Mouse (Mus musculus) MEL (cell line): ENCODE data around the gene Hoxb9. TPM values are rescaled to one million over a fixed set of nuclear protein-coding genes. Genes with fewer than 3 reads are reported as not detected.
A peak's percentile ranks its signal among the peaks of the same experiment; 100 is the strongest.

Source experiments
- DNase-seq: peaks from one replicate; pipeline ENCODE4 v3.0.0; 2011; ENCODE audit warnings: low read depth, low spot score
- H3K27ac ChIP-seq: 2 replicates; pipeline ENCODE4 v1.5.1; 2012; ENCODE audit warnings: low read depth, mild to moderate bottlenecking, control low read depth, low read length, moderate library complexity; ENCODE audit not compliant: control insufficient read depth
- H3K27me3 ChIP-seq, 2 experiments: fragments of 150-350 bp in 1 of 2; sonication (generic) in 1 of 2; 2 replicates each; pipeline ENCODE4 v1.6.1; 2012; ENCODE audit warnings: low read length in 2 of 2, mild to moderate bottlenecking in 2 of 2, improper control_type of control experiment in 1 of 2, moderate library complexity in 1 of 2; ENCODE audit not compliant: insufficient read depth in 2 of 2, control insufficient read depth in 1 of 2
- H3K36me3 ChIP-seq, 2 experiments: 2 replicates each; pipeline ENCODE4 v1.6.1; 2012 to 2014; ENCODE audit warnings: low read length in 2 of 2, improper control_type of control experiment in 1 of 2, inconsistent platforms in 1 of 2, mild to moderate bottlenecking in 1 of 2; ENCODE audit not compliant: insufficient read depth in 2 of 2, control insufficient read depth in 1 of 2
- H3K4me1 ChIP-seq, 2 experiments: fragments of 150-350 bp in 1 of 2; sonication (generic) in 1 of 2; 2 replicates each; pipeline ENCODE4 v1.6.1; 2012; ENCODE audit warnings: low read length in 2 of 2, improper control_type of control experiment in 1 of 2, mild to moderate bottlenecking in 1 of 2; ENCODE audit not compliant: insufficient read depth in 2 of 2, control insufficient read depth in 1 of 2
- H3K4me3 ChIP-seq, 2 experiments: fragments of 150-350 bp in 1 of 2; sonication (generic) in 1 of 2; 2 replicates each; pipeline ENCODE4 v1.5.1; 2012; ENCODE audit warnings: low read depth in 2 of 2, low read length in 2 of 2, mild to moderate bottlenecking in 2 of 2, moderate library complexity in 2 of 2, control low read depth in 1 of 2, improper control_type of control experiment in 1 of 2; ENCODE audit not compliant: control insufficient read depth in 1 of 2, insufficient read depth in 1 of 2
- H3K79me2 ChIP-seq: 2 replicates; pipeline ENCODE4 v1.6.1; 2012; ENCODE audit warnings: mild to moderate bottlenecking, low read length, moderate library complexity; ENCODE audit not compliant: control insufficient read depth, poor library complexity, insufficient read depth
- H3K9ac ChIP-seq: 2 replicates; pipeline ENCODE4 v1.6.1; 2012; ENCODE audit warnings: low read depth, mild to moderate bottlenecking, control low read depth, low read length, moderate library complexity; ENCODE audit not compliant: control insufficient read depth, poor library complexity, severe bottlenecking
- H3K9me3 ChIP-seq: fragments of 150-350 bp; sonication (generic); replicated peaks from 2 replicates; pipeline ENCODE4 v1.6.1; 2012; ENCODE audit warnings: mild to moderate bottlenecking, low read length, improper control_type of control experiment, moderate library complexity; ENCODE audit not compliant: insufficient read depth
- BHLHE40 ChIP-seq: IDR thresholded peaks from 2 replicates; pipeline ENCODE4 v1.6.1; 2012; ENCODE audit warnings: low read depth, mild to moderate bottlenecking, inconsistent platforms, low read length, improper control_type of control experiment, borderline replicate concordance
- CHD2 ChIP-seq: IDR thresholded peaks from 2 replicates; pipeline ENCODE4 v1.6.1; 2011; ENCODE audit warnings: low read length, improper control_type of control experiment
- EP300 ChIP-seq, 2 experiments: IDR thresholded peaks; 2 replicates each; pipeline ENCODE4 v1.6.1; 2011; ENCODE audit warnings: improper control_type of control experiment in 2 of 2, low read length in 2 of 2, low read depth in 1 of 2, mild to moderate bottlenecking in 1 of 2
- ETS1 ChIP-seq: IDR thresholded peaks from 2 replicates; pipeline ENCODE4 v1.6.1; 2012; ENCODE audit warnings: low read depth, mild to moderate bottlenecking, inconsistent platforms, low read length, improper control_type of control experiment, moderate library complexity
- GABPA ChIP-seq: IDR thresholded peaks from 2 replicates; pipeline ENCODE4 v1.6.1; 2012; ENCODE audit warnings: low read depth, mild to moderate bottlenecking, inconsistent platforms, low read length, improper control_type of control experiment, moderate library complexity
- GATA1 ChIP-seq: IDR thresholded peaks from 2 replicates; pipeline ENCODE4 v1.6.1; 2011; ENCODE audit warnings: low read depth, low read length, improper control_type of control experiment
- HCFC1 ChIP-seq: IDR thresholded peaks from 2 replicates; pipeline ENCODE4 v1.6.1; 2012; ENCODE audit warnings: low read depth, mild to moderate bottlenecking, inconsistent platforms, low read length, improper control_type of control experiment, moderate library complexity
- JUND ChIP-seq: IDR thresholded peaks from 2 replicates; pipeline ENCODE4 v1.6.1; 2011; ENCODE audit warnings: low read depth, mild to moderate bottlenecking, improper control_type of control experiment, low read length
- KAT2A ChIP-seq: conservative IDR thresholded peaks from 2 replicates; pipeline ENCODE4 v1.6.1; 2012; ENCODE audit warnings: low read depth, low read length, improper control_type of control experiment, inconsistent platforms
- MAZ ChIP-seq: IDR thresholded peaks from 2 replicates; pipeline ENCODE4 v1.6.1; 2012; ENCODE audit warnings: low read depth, mild to moderate bottlenecking, inconsistent platforms, low read length, improper control_type of control experiment
- MEF2A ChIP-seq: IDR thresholded peaks from 2 replicates; pipeline ENCODE4 v1.6.1; 2014; ENCODE audit warnings: low read depth, mild to moderate bottlenecking, inconsistent platforms, low read length, improper control_type of control experiment; ENCODE audit not compliant: poor library complexity, insufficient replicate concordance, severe bottlenecking; ENCODE audit errors: extremely low read depth
- MYB ChIP-seq: IDR thresholded peaks from 2 replicates; pipeline ENCODE4 v1.6.1; 2011; ENCODE audit warnings: mild to moderate bottlenecking, low read depth, low read length, improper control_type of control experiment
- NELFE ChIP-seq: IDR thresholded peaks from 2 replicates; pipeline ENCODE4 v1.6.1; 2011; ENCODE audit warnings: low read depth, low read length, improper control_type of control experiment
- NRF1 ChIP-seq: IDR thresholded peaks from 2 replicates; pipeline ENCODE4 v1.6.1; 2014; ENCODE audit warnings: low read depth, mild to moderate bottlenecking, inconsistent platforms, low read length, improper control_type of control experiment, moderate library complexity; ENCODE audit not compliant: poor library complexity, insufficient read depth, severe bottlenecking
- POLR2AphosphoS2 ChIP-seq: IDR thresholded peaks from 2 replicates; pipeline ENCODE4 v1.6.1; 2011; ENCODE audit warnings: low read length, improper control_type of control experiment
- POLR2AphosphoS5 ChIP-seq: IDR thresholded peaks from 2 replicates; pipeline ENCODE4 v1.6.1; 2012; ENCODE audit warnings: low read depth, borderline replicate concordance, mild to moderate bottlenecking, inconsistent platforms, low read length, moderate library complexity, mixed read lengths
- RAD21 ChIP-seq: IDR thresholded peaks from 2 replicates; pipeline ENCODE4 v1.6.1; 2011; ENCODE audit warnings: mild to moderate bottlenecking, low read depth, low read length, improper control_type of control experiment
- RCOR1 ChIP-seq: IDR thresholded peaks from 2 replicates; pipeline ENCODE4 v1.6.1; 2012; ENCODE audit warnings: low read depth, mild to moderate bottlenecking, inconsistent platforms, low read length, improper control_type of control experiment
- SMC3 ChIP-seq: IDR thresholded peaks from 2 replicates; pipeline ENCODE4 v1.6.1; 2011; ENCODE audit warnings: low read depth, low read length, improper control_type of control experiment
- TCF12 ChIP-seq: IDR thresholded peaks from 2 replicates; pipeline ENCODE4 v1.6.1; 2014; ENCODE audit warnings: low read depth, mild to moderate bottlenecking, inconsistent platforms, low read length, improper control_type of control experiment, moderate library complexity
- UBTF ChIP-seq: IDR thresholded peaks from 2 replicates; pipeline ENCODE4 v1.6.1; 2012; ENCODE audit warnings: low read depth, mild to moderate bottlenecking, inconsistent platforms, low read length, improper control_type of control experiment, moderate library complexity, borderline replicate concordance; ENCODE audit not compliant: insufficient read depth
- ZKSCAN1 ChIP-seq: IDR thresholded peaks from 2 replicates; pipeline ENCODE4 v1.6.1; 2012; ENCODE audit warnings: low read depth, mild to moderate bottlenecking, inconsistent platforms, low read length, improper control_type of control experiment, moderate library complexity
- ZNF384 ChIP-seq: IDR thresholded peaks from 2 replicates; pipeline ENCODE4 v1.6.1; 2012; ENCODE audit warnings: low read depth, mild to moderate bottlenecking, inconsistent platforms, low read length, improper control_type of control experiment
- polyA plus RNA-seq, 2 experiments: library from polyadenylated mRNA; stranded (reverse) in 1 of 2; unstranded in 1 of 2; fragments of >175 nt in 1 of 2; fragments of >200 nt in 1 of 2; gene quantifications; 2 replicates each; pipeline versions ENCODE4 v1.2.1 to v1.2.4; 2012; ENCODE audit warnings: low replicate concordance in 2 of 2, low read depth in 1 of 2; ENCODE audit not compliant: insufficient read length in 2 of 2, insufficient read depth in 1 of 2, missing spikeins in 1 of 2
- total RNA-seq: library from RNA; depleted of rRNA; stranded (reverse); fragments of 300-350 nt; gene quantifications from 2 replicates; pipeline ENCODE4 v1.2.3, GENCODE M21; 2012

Hoxb9 gene
- total and polyA plus RNA-seq, 3 experiments, result not detected

DNA sequence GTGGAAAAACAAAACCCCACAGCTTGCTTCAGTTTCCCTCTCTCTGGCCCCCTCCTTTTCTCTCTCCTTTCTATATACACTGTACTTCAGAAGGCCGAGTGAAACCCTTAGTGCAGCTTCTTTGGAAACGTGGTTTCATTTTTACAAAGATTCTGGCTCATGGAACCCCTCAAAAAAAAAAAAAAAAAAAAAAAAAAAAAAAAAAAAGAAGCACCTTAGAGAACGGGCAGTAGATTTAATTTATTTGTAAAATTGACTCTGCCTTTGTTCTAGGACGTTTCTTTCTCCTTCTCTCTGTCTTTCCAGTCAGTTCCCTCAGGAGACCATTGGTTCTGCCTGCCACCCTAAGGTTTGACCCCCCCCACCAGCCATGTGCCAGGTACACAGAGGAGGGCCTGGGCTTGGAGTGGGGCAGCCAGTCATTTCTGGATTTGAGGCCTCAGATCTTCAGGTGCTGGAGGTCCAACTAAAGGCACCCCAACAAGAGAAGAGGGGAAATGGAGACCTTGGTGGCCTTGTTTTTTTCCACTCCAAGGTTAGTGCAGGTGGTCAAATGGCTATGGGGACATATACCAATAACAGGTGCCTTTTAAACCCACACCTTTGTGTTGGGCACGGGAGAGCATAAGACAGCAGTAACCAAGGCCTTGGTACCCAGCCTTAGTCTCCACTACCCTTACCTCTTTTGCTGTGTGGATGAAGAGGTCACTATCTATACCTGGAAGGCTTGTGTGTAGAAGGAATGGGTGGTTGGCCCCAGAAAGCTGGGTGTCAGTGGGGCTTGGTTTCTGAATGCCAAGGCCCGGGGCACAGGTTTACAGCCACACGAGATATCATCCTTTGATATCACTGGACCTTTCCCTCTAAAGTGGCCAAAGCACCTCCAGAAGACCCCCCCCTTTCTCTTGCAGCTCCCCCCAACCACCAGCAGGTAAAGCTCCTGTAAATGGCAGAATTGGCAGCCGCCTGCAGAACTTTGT lies 9.4 kb downstream of the Hoxb9 start:
- no peaks in the 10 kb centered on the region for H3K9me3 ChIP-seq
- no peaks in the 10 kb centered on the region for H3K36me3 ChIP-seq
- no peak for DNase-seq
- no peaks in the 10 kb centered on the region for H3K4me1 ChIP-seq
- H3K79me2 ChIP-seq, result no peaks in the 10 kb centered on the region
- TF ChIP-seq POLR2AphosphoS2 (no peak), ZNF384 (peak; percentile 26; the same call in 1 of the 2 replicates)
- peaks cover 2 to 8% of the 10 kb centered on the region in 2 experiments for H3K27me3 ChIP-seq
- H3K4me3 ChIP-seq, result no peak overlapping the region
- no peak overlapping the region for H3K27ac ChIP-seq
- H3K9ac ChIP-seq, result no peak overlapping the region

- Histone ChIP-seq H3K9me3 (no peaks in the 10 kb centered on the region), H3K27ac (no peak overlapping the region)
Observed at GRCm38 (mm10) chr11:96281396-96281795, 10.1 kb downstream of the Hoxb9 start.

GRCm38 (mm10) chr11:96281855-96282570 lies 10.8 kb downstream of the Hoxb9 start, which contains the start of gene Hoxb8:
Hoxb8 (plus strand) TSS chr11:96281905.
- Histone ChIP-seq H3K27ac (no peak within 1 kb of the TSS), H3K9me3 (no peaks in the 10 kb centered on the region), H3K36me3 (no peaks in the 10 kb centered on the region), H3K27me3 (peaks cover 2 to 7% of the 10 kb centered on the region in 2 experiments), H3K9ac (no peak within 1 kb of the TSS), H3K4me3 (no peak within 1 kb of the TSS), H3K79me2 (no peaks in the 10 kb centered on the region), H3K4me1 (no peaks in the 10 kb centered on the region)
- DNase-seq, result no peak
- TF ChIP-seq GABPA (no peak), KAT2A (no peak), RCOR1 (no peak), TCF12 (no peak), MYB (no peak), ZKSCAN1 (no peak), UBTF (no peak), MEF2A (no peak), RAD21 (no peak), NRF1 (no peak), SMC3 (no peak), BHLHE40 (no peak), HCFC1 (no peak), POLR2AphosphoS2 (no peak), CHD2 (no peak), JUND (no peak), ETS1 (no peak), GATA1 (no peak), POLR2AphosphoS5 (no peak)

More at GRCm38 (mm10) chr11:96281396-96281795, 10.1 kb downstream of the Hoxb9 start:
- Histone ChIP-seq H3K4me3 (no peak overlapping the region), H3K9ac (no peak overlapping the region), H3K4me1 (no peaks in the 10 kb centered on the region), H3K79me2 (no peaks in the 10 kb centered on the region), H3K36me3 (no peaks in the 10 kb centered on the region)
- no peak for DNase-seq
- TF ChIP-seq MAZ (no peak), NELFE (no peak), EP300 (IDR thresholded peaks at IDR 0.05; ENCODE audit: low read depth in 1 of 2, low read length in 2 of 2) (no peak), TCF12 (no peak), ZNF384 (no peak)
- TF ChIP-seq, all 39 proteins: peak for 0
- H3K27me3 ChIP-seq, result peaks cover 2 to 8% of the 10 kb centered on the region in 2 experiments
